Mouse (Mus musculus): Measurements from ENCODE around the gene Aco2. TPM values are rescaled to one million over a fixed set of nuclear protein-coding genes. Genes with fewer than 3 reads are reported as not detected.
A peak's percentile ranks its signal among the peaks of the same experiment; 100 is the strongest.

Gene Aco2
- polyA plus RNA-seq, 1 experiment from 2014 or later = 200 TPM

DNA sequence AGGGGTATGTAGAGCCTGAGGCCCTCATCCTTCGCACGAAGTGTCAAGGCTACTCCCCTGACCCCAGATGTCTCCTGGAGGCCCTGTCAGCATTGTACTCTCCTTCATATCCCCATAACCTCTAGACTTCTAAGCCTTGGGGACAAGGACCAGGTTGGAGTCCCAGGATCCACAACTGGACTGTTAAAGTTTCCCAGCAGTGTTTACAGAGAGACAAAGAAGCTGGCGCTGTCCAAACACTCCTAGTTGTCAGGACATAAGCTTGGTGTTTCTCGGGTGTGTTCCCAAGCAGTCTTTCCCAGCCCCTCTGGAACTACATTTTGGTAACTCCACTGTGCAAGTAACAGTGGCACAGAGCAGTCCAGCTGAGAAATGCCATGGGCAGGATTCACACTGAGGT, 38.6 kb upstream of the Aco2 start:
- Histone ChIP-seq H3K4me1 (ENCODE audit: control insufficient read depth, insufficient read depth, low read length) (0 out of 2 replicates have a peak, but pooled peaks cover 5% of the 10 kb centered on the region), H3K36me3 (ENCODE audit: control insufficient read depth, insufficient read depth, low read length) (no peaks in the 10 kb centered on the region), H3K27ac (ENCODE audit: low read depth, low read length) (no peak overlapping the region), H3K4me3 (ENCODE audit: low read depth, low read length) (no peak overlapping the region), H3K9ac (ENCODE audit: low read length) (no peak overlapping the region), H3K4me2 (ENCODE audit: low read depth) (no peak overlapping the region), H3K9me3 (ENCODE audit: control insufficient read depth, low read length) (no peaks in the 10 kb centered on the region), H3K27me3 (ENCODE audit: control insufficient read depth, insufficient read depth, low read length) (no peaks in the 10 kb centered on the region)
- DNase-seq (ENCODE audit: low spot score) (no peak), ATAC-seq (ENCODE audit: insufficient read depth, low FRiP score, low TSS enrichment) (no peak)
- 86% methylated on average over 4 of the region's 4 CpGs for WGBS

DNA sequence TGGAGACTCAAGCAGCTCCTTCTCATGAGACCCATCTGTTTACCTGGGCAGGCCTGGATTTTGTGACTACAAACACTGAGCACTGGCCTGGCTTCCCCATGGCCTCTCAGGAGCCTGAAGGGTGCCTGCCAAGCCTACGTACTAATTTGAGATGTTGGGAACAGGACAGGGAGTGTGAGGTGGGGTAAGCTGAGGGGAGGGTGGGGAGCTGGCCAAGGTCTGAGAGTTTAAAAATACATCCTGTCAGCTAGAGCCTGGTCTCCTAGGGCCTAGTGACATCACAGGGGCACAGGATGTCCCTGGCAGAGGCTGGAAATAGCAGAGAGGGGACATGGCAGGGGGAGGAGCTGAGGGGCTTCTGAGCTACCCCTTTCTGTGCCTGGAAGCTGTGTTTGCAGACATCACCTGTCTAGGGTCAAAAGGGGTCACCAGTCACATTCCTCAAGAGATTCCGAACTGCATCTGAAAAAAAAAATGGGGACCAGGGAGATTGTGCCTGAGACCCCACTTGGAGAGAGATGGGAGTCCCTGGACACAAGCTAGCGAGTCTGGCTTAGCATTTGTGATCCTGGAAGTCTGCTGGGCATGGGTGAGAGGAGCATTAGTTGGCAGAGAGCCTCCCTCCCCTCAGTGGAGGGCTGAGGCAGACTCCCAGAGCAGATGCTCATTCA, 37.8 kb upstream of the Aco2 start:
- Histone ChIP-seq H3K27ac (ENCODE audit: low read depth, low read length) (no peak overlapping the region), H3K9me3 (ENCODE audit: control insufficient read depth, low read length) (no peaks in the 10 kb centered on the region), H3K27me3 (ENCODE audit: control insufficient read depth, insufficient read depth, low read length) (no peaks in the 10 kb centered on the region), H3K4me1 (ENCODE audit: control insufficient read depth, insufficient read depth, low read length) (0 out of 2 replicates have a peak, but pooled peaks cover 5% of the 10 kb centered on the region), H3K4me3 (ENCODE audit: low read depth, low read length) (no peak overlapping the region), H3K9ac (ENCODE audit: low read length) (no peak overlapping the region), H3K36me3 (ENCODE audit: control insufficient read depth, insufficient read depth, low read length) (no peaks in the 10 kb centered on the region), H3K4me2 (ENCODE audit: low read depth) (no peak overlapping the region)
- ATAC-seq (ENCODE audit: insufficient read depth, low FRiP score, low TSS enrichment) (no peak), DNase-seq (ENCODE audit: low spot score) (no peak)
- 49% methylated on average over 3 of the region's 3 CpGs for WGBS

DNA sequence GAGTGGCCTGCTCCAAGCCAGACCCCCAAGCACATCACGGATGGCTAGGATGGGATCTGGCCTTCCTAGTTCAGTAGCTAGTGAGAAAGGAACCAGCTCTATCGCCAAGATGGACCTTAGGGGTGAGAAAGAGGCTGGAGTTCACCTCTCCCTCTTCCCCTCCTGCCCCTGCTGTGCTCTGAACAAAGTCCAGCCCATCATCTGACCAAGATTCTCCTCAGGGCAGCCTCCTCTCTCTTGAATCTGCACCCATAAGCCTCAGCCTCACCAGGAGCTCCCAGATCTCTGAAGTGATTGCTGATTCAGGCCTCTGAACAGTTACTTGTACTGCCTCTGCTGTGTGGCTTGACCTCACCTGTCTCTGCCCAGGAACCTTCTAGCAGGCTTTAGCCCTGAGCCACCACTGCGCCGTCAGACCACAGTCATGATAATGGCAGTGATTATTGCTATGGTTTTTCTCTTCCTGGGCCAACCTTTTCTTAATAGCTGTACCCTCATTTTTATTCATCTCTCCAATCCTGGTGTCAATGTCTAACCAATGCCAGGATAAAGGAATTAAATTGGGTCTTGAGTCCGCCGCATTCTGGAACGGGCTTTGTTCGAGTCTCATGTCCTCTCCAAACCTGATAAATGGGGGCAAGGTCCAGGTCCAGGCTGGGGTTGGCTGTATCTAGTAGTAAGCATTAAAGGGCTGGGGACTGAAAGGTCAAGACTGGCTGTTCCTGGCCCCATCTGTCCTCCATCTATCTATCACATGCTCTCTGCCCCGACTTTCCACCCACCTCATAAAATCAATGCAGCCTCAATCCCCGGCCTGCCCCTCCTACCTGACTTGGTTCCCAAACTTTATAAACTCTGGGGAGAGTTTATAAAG, 36.9 kb upstream of the Aco2 start:
- 57% methylated on average over 10 of the region's 10 CpGs for WGBS
- no peak overlapping the region for H3K9ac ChIP-seq (ENCODE audit: low read length)
- no peak overlapping the region for H3K4me3 ChIP-seq (ENCODE audit: low read depth, low read length)
- H3K9me3 ChIP-seq (ENCODE audit: control insufficient read depth, low read length) = no peaks in the 10 kb centered on the region
- no peak overlapping the region for H3K27ac ChIP-seq (ENCODE audit: low read depth, low read length)
- ATAC-seq (ENCODE audit: insufficient read depth, low FRiP score, low TSS enrichment) (no peak), DNase-seq (ENCODE audit: low spot score) (no peak)
- H3K27me3 ChIP-seq (ENCODE audit: control insufficient read depth, insufficient read depth, low read length) = no peaks in the 10 kb centered on the region
- no peak overlapping the region for H3K4me2 ChIP-seq (ENCODE audit: low read depth)
- H3K36me3 ChIP-seq (ENCODE audit: control insufficient read depth, insufficient read depth, low read length) = no peaks in the 10 kb centered on the region
- H3K4me1 ChIP-seq (ENCODE audit: control insufficient read depth, insufficient read depth, low read length) = 0 out of 2 replicates have a peak, but pooled peaks cover 5% of the 10 kb centered on the region

GRCm38 (mm10) chr15:81836124-81836821, 35.8 kb upstream of the Aco2 start:
- WGBS = 3% methylated on average over 31 of the region's 33 CpGs
- no peaks in the 10 kb centered on the region for H3K9me3 ChIP-seq (ENCODE audit: control insufficient read depth, low read length)
- no peak overlapping the region for H3K27ac ChIP-seq (ENCODE audit: low read depth, low read length)
- no peaks in the 10 kb centered on the region for H3K27me3 ChIP-seq (ENCODE audit: control insufficient read depth, insufficient read depth, low read length)
- peak overlapping the region; percentile 39 for H3K4me2 ChIP-seq (ENCODE audit: low read depth)
- no peaks in the 10 kb centered on the region for H3K36me3 ChIP-seq (ENCODE audit: control insufficient read depth, insufficient read depth, low read length)
- DNase-seq (ENCODE audit: low spot score) (peak; percentile 66), ATAC-seq (ENCODE audit: insufficient read depth, low FRiP score, low TSS enrichment) (peak; percentile 76; the same call in 1 of the 2 replicates)
- peak overlapping the region; percentile 15; the same call in 1 of the 2 replicates for H3K4me3 ChIP-seq (ENCODE audit: low read depth, low read length)
- H3K9ac ChIP-seq (ENCODE audit: low read length) = peak overlapping the region; percentile 41
- 0 out of 2 replicates have a peak, but pooled peaks cover 5% of the 10 kb centered on the region for H3K4me1 ChIP-seq (ENCODE audit: control insufficient read depth, insufficient read depth, low read length)

DNA sequence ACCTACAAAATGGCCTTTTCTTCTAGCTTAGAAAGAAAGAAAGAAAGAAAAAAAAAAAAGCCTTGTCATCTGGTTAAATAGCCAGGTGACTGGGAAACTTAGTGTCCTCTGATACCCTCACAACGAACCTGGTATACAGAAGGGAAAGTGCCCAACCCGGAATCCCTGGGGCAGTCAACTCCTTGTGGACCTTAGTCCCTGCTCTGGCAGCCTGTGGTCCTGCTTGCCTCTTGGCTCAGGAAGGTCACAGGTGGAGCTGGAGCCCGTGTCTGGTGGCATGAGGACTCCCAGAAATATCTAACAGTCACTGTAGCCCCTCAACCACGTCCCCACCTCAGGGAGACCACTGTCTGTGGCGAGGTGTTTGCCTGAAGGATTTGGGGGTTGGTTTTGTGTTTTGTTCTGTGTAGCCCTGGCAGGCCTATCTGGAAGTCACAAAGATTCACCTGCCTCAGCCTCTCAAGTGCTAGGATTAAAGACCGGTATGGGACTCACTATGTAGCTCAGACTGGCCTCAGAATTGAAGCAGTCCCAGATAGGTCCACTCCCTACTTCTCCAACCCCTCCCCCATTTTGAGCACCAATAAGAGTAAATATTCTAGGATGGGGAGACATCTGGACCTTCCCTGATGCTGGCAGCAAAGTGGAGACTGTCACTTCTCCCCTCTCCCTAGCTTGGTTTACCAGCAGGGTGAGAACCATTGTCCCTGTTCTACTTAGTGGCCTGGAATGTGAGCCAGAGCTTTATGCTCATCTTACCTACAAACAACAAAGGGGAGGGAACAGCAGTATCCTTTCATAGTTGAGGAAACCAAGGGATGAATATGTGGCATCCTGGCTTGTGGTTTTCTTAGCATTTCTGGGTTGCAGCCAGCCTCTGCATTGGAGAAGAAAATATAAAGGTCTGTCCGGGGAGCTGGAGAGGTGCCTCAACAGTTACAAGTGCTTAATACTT, 34.9 kb upstream of the Aco2 start:
- H3K36me3 ChIP-seq (ENCODE audit: control insufficient read depth, insufficient read depth, low read length) = no peaks in the 10 kb centered on the region
- WGBS = 62% methylated on average over 7 of the region's 7 CpGs
- no peaks in the 10 kb centered on the region for H3K9me3 ChIP-seq (ENCODE audit: control insufficient read depth, low read length)
- H3K4me3 ChIP-seq (ENCODE audit: low read depth, low read length) = no peak overlapping the region
- ATAC-seq (ENCODE audit: insufficient read depth, low FRiP score, low TSS enrichment) = no peak
- H3K9ac ChIP-seq (ENCODE audit: low read length) = no peak overlapping the region
- no peak overlapping the region for H3K27ac ChIP-seq (ENCODE audit: low read depth, low read length)
- 0 out of 2 replicates have a peak, but pooled peaks cover 5% of the 10 kb centered on the region for H3K4me1 ChIP-seq (ENCODE audit: control insufficient read depth, insufficient read depth, low read length)
- no peaks in the 10 kb centered on the region for H3K27me3 ChIP-seq (ENCODE audit: control insufficient read depth, insufficient read depth, low read length)
- no peak overlapping the region for H3K4me2 ChIP-seq (ENCODE audit: low read depth)
- no peak for DNase-seq (ENCODE audit: low spot score)

- H3K4me1 ChIP-seq (ENCODE audit: control insufficient read depth, insufficient read depth, low read length) = 0 out of 2 replicates have a peak, but pooled peaks cover 5% of the 10 kb centered on the region
- WGBS = 79% methylated on average over 14 of the region's 14 CpGs
- no peak for DNase-seq (ENCODE audit: low spot score)
- H3K27ac ChIP-seq (ENCODE audit: low read depth, low read length) = no peak overlapping the region
- H3K9ac ChIP-seq (ENCODE audit: low read length) = no peak overlapping the region
- H3K9me3 ChIP-seq (ENCODE audit: control insufficient read depth, low read length) = no peaks in the 10 kb centered on the region
- H3K36me3 ChIP-seq (ENCODE audit: control insufficient read depth, insufficient read depth, low read length) = no peaks in the 10 kb centered on the region
- H3K4me3 ChIP-seq (ENCODE audit: low read depth, low read length) = no peak overlapping the region
- no peak for ATAC-seq (ENCODE audit: insufficient read depth, low FRiP score, low TSS enrichment)
- H3K4me2 ChIP-seq (ENCODE audit: low read depth) = no peak overlapping the region
- H3K27me3 ChIP-seq (ENCODE audit: control insufficient read depth, insufficient read depth, low read length) = no peaks in the 10 kb centered on the region
Observed at GRCm38 (mm10) chr15:81838554-81839235, 33.4 kb upstream of the Aco2 start.

- Histone ChIP-seq H3K36me3 (ENCODE audit: control insufficient read depth, insufficient read depth, low read length) (no peaks in the 10 kb centered on the region), H3K9me3 (ENCODE audit: control insufficient read depth, low read length) (no peaks in the 10 kb centered on the region), H3K4me1 (ENCODE audit: control insufficient read depth, insufficient read depth, low read length) (0 out of 2 replicates have a peak, but pooled peaks cover 5% of the 10 kb centered on the region), H3K4me3 (ENCODE audit: low read depth, low read length) (no peak overlapping the region), H3K27me3 (ENCODE audit: control insufficient read depth, insufficient read depth, low read length) (no peaks in the 10 kb centered on the region), H3K9ac (ENCODE audit: low read length) (no peak overlapping the region), H3K27ac (ENCODE audit: low read depth, low read length) (no peak overlapping the region), H3K4me2 (ENCODE audit: low read depth) (no peak overlapping the region)
- DNase-seq (ENCODE audit: low spot score) (no peak), ATAC-seq (ENCODE audit: insufficient read depth, low FRiP score, low TSS enrichment) (no peak)
- WGBS = 77% methylated on average over 5 of the region's 5 CpGs
Observed at GRCm38 (mm10) chr15:81839634-81840033, 32.5 kb upstream of the Aco2 start.
